In genomic region chr5:114406592-114406991, GRCm38 (mm10) we compare ENCODE assay signal across 14 mouse cellular contexts. TPM values are rescaled to one million over a fixed set of nuclear protein-coding genes. Genes with fewer than 3 reads are reported as not detected.
DNase-seq lines count a peak whose midpoint lies in the region.
"Had no signal": no experiment of that assay in that cellular context is flagged by ENCODE, and none has a peak within 500 bp of the region (broad histone marks: within the 10 kb centered on the region; RNA-seq: fewer than 3 reads in every experiment).

No protein-coding gene starts in this region.

- peak; percentile 24 for DNase-seq in testis, postnatal 14 days (ENCODE audit: low spot score)
- DNase-seq in testis, postnatal 10 days (ENCODE audit: low spot score): no peak
- peak; percentile 53 to 71 for DNase-seq in adrenal gland, adult 18-20 months (ENCODE audit: low spot score in 2 of 2)
- DNase-seq in adrenal gland, postnatal 25 days: peak; percentile 78
- DNase-seq in right cerebral cortex, postnatal 36 days (ENCODE audit: low spot score in 2 of 2): no peak
- no peak for DNase-seq in gastrocnemius, adult 18-20 months (ENCODE audit: low spot score)
- DNase-seq: B cell, adult 2 months; forebrain, postnatal 0 days; gastrocnemius, postnatal 10 days; kidney, adult 18-20 months; kidney, postnatal 25 days; retina, postnatal 1 day; right cerebral cortex, postnatal 25 days; spleen, adult 18-20 months had no signal

RNA-seq across cellular contexts. Expression of gene Ube3b, which starts 26.2 kb away (rescaled TPM):
- total RNA-seq in adrenal gland, adult 18-20 months (2021): 10 to 100 TPM; 62.7 to 67.8 TPM
- total RNA-seq in adrenal gland, postnatal 25 days (2021): 68.2 and 75.7 TPM in 2 replicates
- 100 to 1,000 TPM; 108 to 115 TPM for total RNA-seq in gastrocnemius, adult 18-20 months (2021)

RNA-seq across cellular contexts. Expression of gene Kctd10, which starts 26.3 kb away (rescaled TPM):
- 10 to 100 TPM; 72.4 to 72.6 TPM for total RNA-seq in adrenal gland, adult 18-20 months (2021)
- 53.3 and 58.5 TPM in 2 replicates for total RNA-seq in adrenal gland, postnatal 25 days (2021)
- 10 to 100 TPM; 15.2 to 21.4 TPM for total RNA-seq in gastrocnemius, adult 18-20 months (2021)

RNA-seq across cellular contexts. Expression of gene Mmab, which starts 37.3 kb away (rescaled TPM):
- total RNA-seq in adrenal gland, adult 18-20 months (2021): 10 to 100 TPM; 19.4 to 29.9 TPM
- 21.6 and 26.5 TPM in 2 replicates for total RNA-seq in adrenal gland, postnatal 25 days (2021)
- 10 to 100 TPM; 19.2 to 19.4 TPM for total RNA-seq in gastrocnemius, adult 18-20 months (2021)

RNA-seq across cellular contexts. Expression of gene Mvk, which starts 37.5 kb away (rescaled TPM):
- total RNA-seq in adrenal gland, adult 18-20 months (2021): 10 to 100 TPM; 26.1 to 44.5 TPM
- total RNA-seq in adrenal gland, postnatal 25 days (2021): 39.9 and 43.2 TPM in 2 replicates
- total RNA-seq in gastrocnemius, adult 18-20 months (2021): 1 to 10 TPM; 8.4 to 9.4 TPM

Comparison
In these comparisons a context has a peak if more than half of its experiments do, and no peak if none do; other contexts are left out.
1. DNase-seq: peak in testis, postnatal 14 days (single experiment), adrenal gland, adult 18-20 months (2 of 2) and adrenal gland, postnatal 25 days (single experiment); none in testis, postnatal 10 days (single experiment), right cerebral cortex, postnatal 36 days (0 of 2) and gastrocnemius, adult 18-20 months (single experiment).